Mouse (Mus musculus) myocyte (in vitro differentiated cells): Measurements from ENCODE around the gene Heatr6. TPM values are rescaled to one million over a fixed set of nuclear protein-coding genes. Genes with fewer than 3 reads are reported as not detected.

Experiments
- H3K27me3 ChIP-seq: one replicate; pipeline ENCODE4 v1.6.1; 2011; ENCODE audit not compliant: control insufficient read depth, insufficient read depth, insufficient read length
- H3K36me3 ChIP-seq: one replicate; pipeline ENCODE4 v1.6.1; 2011; ENCODE audit not compliant: control insufficient read depth, insufficient read depth
- H3K4me2 ChIP-seq: one replicate; pipeline ENCODE4 v1.6.1; 2011; ENCODE audit warnings: low read depth, control low read depth
- H3K4me3 ChIP-seq: one replicate; pipeline ENCODE4 v1.5.1; 2011; ENCODE audit warnings: mild to moderate bottlenecking, control low read depth, moderate library complexity
- H3K79me2 ChIP-seq: one replicate; pipeline ENCODE4 v1.6.1; 2011; ENCODE audit not compliant: control insufficient read depth, insufficient read depth
- H3ac ChIP-seq: one replicate; pipeline ENCODE4 v1.6.1; 2011; ENCODE audit not compliant: control insufficient read depth, insufficient read length
- CEBPB ChIP-seq: IDR thresholded peaks from 2 replicates; pipeline ENCODE4 v1.6.1; 2011; ENCODE audit warnings: mild to moderate bottlenecking, moderate library complexity; ENCODE audit not compliant: poor library complexity, insufficient read depth, severe bottlenecking
- E2F4 ChIP-seq: IDR thresholded peaks from one replicate; pipeline ENCODE4 v1.6.1; 2011; ENCODE audit warnings: mild to moderate bottlenecking, control low read depth, moderate library complexity; ENCODE audit not compliant: insufficient read depth
- MAX ChIP-seq: IDR thresholded peaks from one replicate; pipeline ENCODE4 v1.6.1; 2011; ENCODE audit warnings: low read depth, mild to moderate bottlenecking, control low read depth
- MYOD1 ChIP-seq, 3 experiments: IDR thresholded peaks; one replicate each; pipeline ENCODE4 v1.6.1; 2011; ENCODE audit warnings: control low read depth in 2 of 3, low read depth in 2 of 3, mild to moderate bottlenecking in 2 of 3, moderate library complexity in 1 of 3; ENCODE audit not compliant: insufficient read length in 2 of 3, control insufficient read depth in 1 of 3
- MYOG ChIP-seq, 3 experiments: IDR thresholded peaks; one replicate each; pipeline ENCODE4 v1.6.1; 2011; ENCODE audit warnings: control low read depth in 2 of 3, low read depth in 2 of 3, mild to moderate bottlenecking in 2 of 3; ENCODE audit not compliant: insufficient read length in 2 of 3, control insufficient read depth in 1 of 3, insufficient read depth in 1 of 3
- POLR2A ChIP-seq: IDR thresholded peaks from one replicate; pipeline ENCODE4 v1.6.1; 2011; ENCODE audit warnings: low read depth, mild to moderate bottlenecking, control low read depth, moderate library complexity; ENCODE audit not compliant: insufficient read length
- POLR2AphosphoS2 ChIP-seq: IDR thresholded peaks from one replicate; pipeline ENCODE4 v1.6.1; 2011; ENCODE audit warnings: low read depth, control low read depth; ENCODE audit not compliant: insufficient read length
- REST ChIP-seq: IDR thresholded peaks from one replicate; pipeline ENCODE4 v1.6.1; 2011; ENCODE audit warnings: mild to moderate bottlenecking, control low read depth, moderate library complexity; ENCODE audit not compliant: insufficient read depth, insufficient read length
- SRF ChIP-seq: IDR thresholded peaks from one replicate; pipeline ENCODE4 v1.6.1; 2011; ENCODE audit warnings: low read depth; ENCODE audit not compliant: control insufficient read depth, insufficient read length
- TCF12 ChIP-seq: IDR thresholded peaks from one replicate; pipeline ENCODE4 v1.6.1; 2011; ENCODE audit warnings: mild to moderate bottlenecking, control low read depth; ENCODE audit not compliant: poor library complexity, insufficient read depth, severe bottlenecking
- TCF3 ChIP-seq: IDR thresholded peaks from one replicate; pipeline ENCODE4 v1.6.1; 2011; ENCODE audit warnings: low read depth, control low read depth; ENCODE audit not compliant: insufficient read length
- USF1 ChIP-seq: IDR thresholded peaks from one replicate; pipeline ENCODE4 v1.6.1; 2011; ENCODE audit warnings: low read depth, mild to moderate bottlenecking, control low read depth, moderate library complexity
- polyA plus RNA-seq: library from polyadenylated mRNA; unstranded; fragments of >200 nt; fragmentation: generic; extraction: Trizol; gene quantifications from one replicate; pipeline ENCODE4 v1.2.1, GENCODE M21; 2012; ENCODE audit warnings: missing spikeins

Heatr6 gene
- polyA plus RNA-seq, 1 experiment = 8.7 TPM

DNA sequence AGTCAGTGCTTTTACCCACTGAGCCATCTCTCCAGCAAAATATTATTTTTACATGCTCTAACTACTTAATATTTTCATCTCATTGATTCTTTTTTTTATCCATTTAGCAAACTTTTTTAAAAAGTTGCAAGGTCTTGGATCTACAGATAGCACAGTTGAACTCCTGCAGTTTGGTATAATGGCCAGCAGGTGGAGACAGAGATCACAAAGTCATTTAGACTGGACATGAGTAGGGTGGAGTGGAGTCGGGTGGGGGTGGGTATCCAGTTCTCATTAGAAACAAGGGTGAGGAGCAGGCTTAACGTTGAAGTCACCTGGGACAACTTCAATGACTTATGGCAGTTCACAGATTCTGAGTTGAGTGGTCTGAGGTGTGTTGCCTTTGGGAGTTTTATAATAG, 31.9 kb downstream of the Heatr6 start:
- H3K4me3 ChIP-seq = no peak overlapping the region
- H3ac ChIP-seq = no peak overlapping the region
- no peak overlapping the region for H3K4me2 ChIP-seq
- peaks cover 22% of the 10 kb centered on the region for H3K36me3 ChIP-seq
- TF ChIP-seq USF1 (no peak), TCF12 (no peak), E2F4 (no peak)
- no peaks in the 10 kb centered on the region for H3K27me3 ChIP-seq
- H3K79me2 ChIP-seq = no peaks in the 10 kb centered on the region

DNA sequence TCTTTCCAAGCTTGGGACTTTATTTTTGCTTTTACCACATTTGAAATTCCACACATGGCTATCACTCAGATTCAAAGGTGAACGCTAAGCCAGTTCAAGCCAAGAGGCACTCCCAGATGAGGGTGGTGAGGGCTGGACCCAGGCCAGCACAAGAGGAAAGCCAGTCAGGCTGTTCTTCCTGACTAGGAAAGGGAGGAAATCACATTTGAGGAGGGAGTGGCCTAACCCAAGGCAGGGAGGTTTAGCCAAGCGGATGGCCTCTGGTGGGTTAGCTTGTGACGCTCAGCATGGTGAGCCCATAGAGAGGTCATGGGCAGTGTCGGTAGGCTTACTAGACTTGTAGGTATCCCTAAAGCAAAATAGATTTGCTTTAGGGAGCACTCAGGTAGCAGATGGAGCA, 33.3 kb downstream of the Heatr6 start:
- Histone ChIP-seq H3K4me2 (no peak overlapping the region), H3K4me3 (no peak overlapping the region), H3ac (no peak overlapping the region), H3K36me3 (peaks cover 12% of the 10 kb centered on the region), H3K79me2 (no peaks in the 10 kb centered on the region), H3K27me3 (no peaks in the 10 kb centered on the region)
- TF ChIP-seq TCF3 (no peak), MYOD1 (IDR thresholded peaks at IDR 0.05; ENCODE audit: control insufficient read depth in 1 of 3, insufficient read length in 2 of 3, low read depth in 2 of 3) (no peak), POLR2A (no peak), TCF12 (no peak), E2F4 (no peak), MYOG (IDR thresholded peaks at IDR 0.05; ENCODE audit: control insufficient read depth in 1 of 3, insufficient read depth in 1 of 3, insufficient read length in 2 of 3, low read depth in 2 of 3) (no peak), USF1 (no peak)

DNA sequence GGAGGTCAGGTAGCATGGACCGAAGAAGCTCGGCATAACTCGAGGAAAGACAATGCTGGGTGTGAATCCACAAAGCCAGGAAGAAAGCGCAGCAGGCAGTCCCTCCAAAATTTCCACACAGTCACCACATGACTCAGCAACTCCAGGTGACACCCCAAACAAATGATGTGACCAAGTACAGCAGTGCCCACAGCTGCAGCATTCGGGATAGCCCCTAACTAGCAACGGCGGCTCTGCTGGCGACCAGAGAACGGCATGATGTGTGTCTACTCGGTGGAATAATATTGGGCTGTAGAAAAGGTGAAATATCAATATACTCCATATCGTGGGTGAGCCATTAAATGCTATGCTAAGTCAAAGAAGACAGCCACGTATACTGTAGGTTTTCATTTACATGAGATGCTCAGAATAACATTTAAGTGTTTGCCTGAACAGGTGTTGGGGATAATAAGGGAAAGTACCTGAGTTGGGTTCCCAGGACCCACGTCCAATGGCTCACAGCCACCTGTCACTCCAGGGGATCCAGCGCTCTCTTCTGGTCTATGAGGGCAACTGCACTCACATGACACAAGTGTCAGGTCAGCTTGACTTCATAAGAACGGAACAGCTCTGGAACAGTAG, 34.0 kb downstream of the Heatr6 start:
- TF ChIP-seq POLR2AphosphoS2 (no peak), TCF12 (no peak), USF1 (no peak), TCF3 (no peak), POLR2A (no peak), E2F4 (no peak)
- Histone ChIP-seq H3K79me2 (no peaks in the 10 kb centered on the region), H3ac (no peak overlapping the region), H3K27me3 (no peaks in the 10 kb centered on the region), H3K36me3 (peaks cover 10% of the 10 kb centered on the region), H3K4me3 (no peak overlapping the region), H3K4me2 (no peak overlapping the region)

DNA sequence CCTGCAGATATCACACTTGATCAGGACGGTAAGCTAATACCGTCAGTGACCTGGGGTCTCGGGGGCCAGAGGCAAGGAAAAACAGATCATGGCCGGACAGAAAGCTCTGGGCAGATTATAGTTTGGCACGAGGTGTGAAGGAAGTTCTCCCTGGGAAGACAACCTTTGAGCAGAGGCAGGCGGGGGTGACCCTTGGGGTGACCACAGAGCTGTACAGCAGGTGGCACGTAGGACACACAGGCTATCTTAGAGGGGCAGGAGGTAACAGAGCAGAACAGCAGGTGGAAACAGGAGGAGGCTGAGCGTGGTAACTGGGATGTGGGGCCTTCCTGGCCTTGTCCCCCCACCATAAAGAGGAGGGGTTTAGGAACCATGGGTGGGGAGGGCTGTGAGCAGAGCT, 34.8 kb downstream of the Heatr6 start:
- no peak for TF ChIP-seq USF1
- no peak for TF ChIP-seq REST
- TF ChIP-seq CEBPB = no peak
- TF ChIP-seq MAX = no peak
- TF ChIP-seq E2F4 = no peak
- TF ChIP-seq MYOD1 (IDR thresholded peaks at IDR 0.05; ENCODE audit: control insufficient read depth in 1 of 3, insufficient read length in 2 of 3, low read depth in 2 of 3) = no peak
- TF ChIP-seq POLR2A = no peak
- no peak for TF ChIP-seq TCF12
- TF ChIP-seq TCF3 = no peak
- TF ChIP-seq POLR2AphosphoS2 = no peak
- no peak for TF ChIP-seq MYOG (IDR thresholded peaks at IDR 0.05; ENCODE audit: control insufficient read depth in 1 of 3, insufficient read depth in 1 of 3, insufficient read length in 2 of 3, low read depth in 2 of 3)
- Histone ChIP-seq H3K27me3 (no peaks in the 10 kb centered on the region), H3ac (no peak overlapping the region), H3K4me2 (no peak overlapping the region), H3K4me3 (no peak overlapping the region), H3K36me3 (peaks cover 1% of the 10 kb centered on the region), H3K79me2 (no peaks in the 10 kb centered on the region)

DNA sequence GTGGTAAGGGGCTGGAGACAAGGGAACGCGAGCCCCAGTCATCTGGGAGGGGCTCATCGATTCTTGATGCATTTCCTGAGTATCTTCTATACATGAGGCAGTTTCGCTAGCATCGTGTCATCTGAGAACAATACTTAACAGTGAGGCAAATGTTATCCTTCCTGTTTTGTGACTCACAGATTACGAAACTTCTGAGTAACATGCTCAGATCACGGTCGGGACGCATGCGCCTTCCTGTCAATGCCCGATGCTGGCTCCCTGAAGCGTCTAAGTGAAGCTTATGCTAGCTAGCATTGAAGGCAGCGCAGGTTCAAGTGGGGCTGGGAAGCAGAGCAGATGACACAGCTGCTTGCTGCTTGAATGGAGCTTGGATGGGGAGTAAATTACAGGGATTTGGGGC, 35.8 kb downstream of the Heatr6 start:
- H3K27me3 ChIP-seq = no peaks in the 10 kb centered on the region
- peak overlapping the region; percentile 76 for H3K4me2 ChIP-seq
- TF ChIP-seq CEBPB (peak; percentile 94), POLR2AphosphoS2 (no peak), POLR2A (peak; percentile 54)
- no peaks in the 10 kb centered on the region for H3K79me2 ChIP-seq
- H3K36me3 ChIP-seq = no peaks in the 10 kb centered on the region
- H3ac ChIP-seq = no peak overlapping the region
- H3K4me3 ChIP-seq = no peak overlapping the region

DNA sequence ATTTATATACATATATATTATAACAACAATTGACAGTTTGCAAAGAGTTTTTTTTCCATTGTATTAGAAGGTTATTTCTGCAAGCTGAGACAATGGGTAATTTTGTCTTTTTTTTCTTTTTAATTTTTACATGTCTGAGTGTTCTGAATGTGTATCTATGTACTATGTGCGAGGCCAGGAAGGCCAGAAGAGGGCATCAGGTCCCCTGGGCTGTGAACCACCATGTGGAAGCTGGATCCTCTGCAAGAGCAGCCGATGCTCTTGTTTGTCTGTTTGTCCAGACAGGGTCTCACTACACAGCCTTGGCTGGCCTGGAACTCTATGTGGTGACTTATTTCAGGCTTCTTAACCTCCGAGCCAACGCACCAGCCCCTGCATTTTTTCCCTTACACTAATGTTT, 37.6 kb downstream of the Heatr6 start:
- no peak overlapping the region for H3K4me3 ChIP-seq
- H3K36me3 ChIP-seq = no peaks in the 10 kb centered on the region
- no peaks in the 10 kb centered on the region for H3K79me2 ChIP-seq
- no peak overlapping the region for H3K4me2 ChIP-seq
- peaks cover 4% of the 10 kb centered on the region for H3K27me3 ChIP-seq
- no peak for TF ChIP-seq MYOG (IDR thresholded peaks at IDR 0.05; ENCODE audit: control insufficient read depth in 1 of 3, insufficient read depth in 1 of 3, insufficient read length in 2 of 3, low read depth in 2 of 3)
- no peak for TF ChIP-seq MAX
- TF ChIP-seq TCF3 = no peak
- TF ChIP-seq E2F4 = no peak
- no peak for TF ChIP-seq POLR2AphosphoS2
- no peak for TF ChIP-seq TCF12
- TF ChIP-seq MYOD1 (IDR thresholded peaks at IDR 0.05; ENCODE audit: control insufficient read depth in 1 of 3, insufficient read length in 2 of 3, low read depth in 2 of 3) = no peak
- TF ChIP-seq USF1 = no peak
- no peak for TF ChIP-seq SRF
- H3ac ChIP-seq = no peak overlapping the region
